16 mouse cellular contexts compared by ENCODE assay signal in the genomic region with DNA sequence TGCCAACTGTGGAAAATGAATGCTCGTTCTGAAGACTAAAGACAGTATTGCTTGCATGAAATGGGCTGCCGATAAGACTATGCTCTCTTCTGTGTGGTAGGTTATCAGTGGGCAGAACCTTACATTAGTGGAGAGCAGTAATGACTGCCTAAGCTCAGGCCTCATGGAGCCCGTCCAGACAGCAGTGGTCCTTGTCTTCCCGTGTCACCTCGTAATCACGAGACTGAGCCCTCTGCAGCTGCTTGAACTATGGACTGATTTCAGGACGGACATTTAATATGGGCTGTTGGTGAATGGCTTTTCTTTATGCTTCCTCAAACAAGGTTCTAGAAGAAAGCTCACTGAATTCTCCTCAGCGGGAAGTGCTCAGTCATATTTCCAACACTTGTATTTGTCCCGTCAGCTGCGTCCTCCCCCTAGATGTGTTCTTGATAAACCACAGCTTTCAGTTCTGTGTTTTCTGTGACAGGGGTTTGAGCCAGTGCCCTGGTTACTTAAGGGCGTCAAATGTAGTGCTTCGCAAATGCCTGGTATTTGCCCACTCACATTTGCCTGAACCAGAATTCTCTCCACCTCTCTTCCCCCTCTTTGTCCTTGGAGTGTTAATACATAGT.
"Had no signal": no experiment of that assay in that cellular context is flagged by ENCODE, and none has a peak within 500 bp of the region (broad histone marks: within the 10 kb centered on the region; RNA-seq: fewer than 3 reads in every experiment).

No protein-coding gene starts in this region.

- H3K4me1 ChIP-seq: limb, embryonic 13.5 days; megakaryocyte, embryonic 14.5 days; midbrain, embryonic 15.5 days; neural tube, embryonic 12.5 days had no signal

- H3K9ac ChIP-seq: limb, embryonic 13.5 days; midbrain, embryonic 15.5 days; neural tube, embryonic 12.5 days had no signal

- ATAC-seq: inflammation-experienced regulatory T-cells, adult 6 months; intestine, postnatal 0 days; midbrain, embryonic 15.5 days had no signal

- H3K9me3 ChIP-seq: limb, embryonic 13.5 days; midbrain, embryonic 15.5 days; neural tube, embryonic 12.5 days had no signal

- DNase-seq: kidney, adult 8-10 months; kidney, postnatal 4 days; left cerebral cortex, postnatal 4 days; right cerebral cortex, postnatal 4 days; spleen, adult 18-20 months; thymus, postnatal 14 days had no signal

- H3K36me3 ChIP-seq: limb, embryonic 13.5 days; midbrain, embryonic 15.5 days; neural tube, embryonic 12.5 days had no signal

- H3K27ac ChIP-seq: layer of hippocampus, adult 2 months; limb, embryonic 13.5 days; macrophage; midbrain, embryonic 15.5 days; neural tube, embryonic 12.5 days had no signal

- H3K4me3 ChIP-seq: layer of hippocampus, adult 2 months; limb, embryonic 13.5 days; megakaryocyte, embryonic 14.5 days; midbrain, embryonic 15.5 days; neural tube, embryonic 12.5 days had no signal

- H3K4me2 ChIP-seq: limb, embryonic 13.5 days; liver, embryonic 11.5 days; midbrain, embryonic 11.5 days; midbrain, embryonic 15.5 days; neural tube, embryonic 12.5 days had no signal

- H3K27me3 ChIP-seq: limb, embryonic 13.5 days; megakaryocyte, embryonic 14.5 days; midbrain, embryonic 15.5 days; neural tube, embryonic 12.5 days had no signal
